Mouse (Mus musculus) cerebellum, postnatal 4 days (tissue): ENCODE measurements around the gene Defb20.
A peak's percentile ranks its signal among the peaks of the same experiment; 100 is the strongest.
"Not testable (repeated sequence)": the region's sequence is repeated elsewhere in the genome, so short reads cannot be mapped to it uniquely, and the experiment has no call there.

ENCODE experiments used
- DNase-seq, 2 experiments: peaks; one replicate each; pipeline ENCODE4 v3.0.0; 2022; ENCODE audit warnings: low spot score in 2 of 2, mixed read lengths in 1 of 2

Defb20 gene

GRCm38 (mm10) chr2:152476763-152477162 lies at the start of gene Defb20:
Defb20 (plus strand) TSS chr2:152477063.
- no peak for DNase-seq

GRCm38 (mm10) chr2:152427493-152427892 lies 49.4 kb upstream of the Defb20 start:
- DNase-seq = no peak

- not testable (repeated sequence) for DNase-seq
These were observed 48.4 kb upstream of the Defb20 start for GRCm38 (mm10) chr2:152428481-152428880.

- DNase-seq = no peak
These were observed 40.4 kb upstream of the Defb20 start for GRCm38 (mm10) chr2:152436405-152436901.

- peak; percentile 82 to 90 for DNase-seq
These were observed 39.6 kb upstream of the Defb20 start for GRCm38 (mm10) chr2:152436983-152437860.

GRCm38 (mm10) chr2:152438963-152439362 lies 37.9 kb upstream of the Defb20 start:
- no peak for DNase-seq

GRCm38 (mm10) chr2:152439833-152440232 lies 37.0 kb upstream of the Defb20 start:
- DNase-seq = no peak

- no peak for DNase-seq
These were observed 34.5 kb upstream of the Defb20 start for GRCm38 (mm10) chr2:152442322-152442721.

GRCm38 (mm10) chr2:152443281-152443680 lies 33.6 kb upstream of the Defb20 start:
- peak in 1 of 2 experiments; percentile 65 for DNase-seq

GRCm38 (mm10) chr2:152446642-152447041 lies 30.2 kb upstream of the Defb20 start:
- no peak for DNase-seq

- DNase-seq = no peak
These were observed 29.4 kb upstream of the Defb20 start for GRCm38 (mm10) chr2:152447461-152447860.

- peak; percentile 63 to 80 for DNase-seq
These were observed 26.6 kb upstream of the Defb20 start for GRCm38 (mm10) chr2:152450241-152450640.

GRCm38 (mm10) chr2:152452101-152452781 lies 24.6 kb upstream of the Defb20 start:
- no peak for DNase-seq

- no peak for DNase-seq
These were observed 17.6 kb upstream of the Defb20 start for GRCm38 (mm10) chr2:152459241-152459640.

GRCm38 (mm10) chr2:152464570-152465150 lies 12.2 kb upstream of the Defb20 start, which contains the start of gene Defb23:
Defb23 (minus strand) TSS chr2:152464620.
- no peak for DNase-seq

- peak; percentile 30 to 42 for DNase-seq
These were observed 5.9 kb upstream of the Defb20 start for GRCm38 (mm10) chr2:152470973-152471372.

GRCm38 (mm10) chr2:152472434-152472833 lies 4.4 kb upstream of the Defb20 start:
- DNase-seq = no peak

- DNase-seq = no peak
These were observed 4.0 kb downstream of the Defb20 start for GRCm38 (mm10) chr2:152480881-152481280.

- DNase-seq = no peak
These were observed 4.9 kb downstream of the Defb20 start for GRCm38 (mm10) chr2:152481726-152482125.

GRCm38 (mm10) chr2:152487024-152487423 lies 10.2 kb downstream of the Defb20 start:
- no peak for DNase-seq

GRCm38 (mm10) chr2:152490038-152490437 lies 13.2 kb downstream of the Defb20 start, which contains the start of gene Defb22:
Defb22 (minus strand) TSS chr2:152490138.
- no peak for DNase-seq

GRCm38 (mm10) chr2:152493151-152493550 lies 16.3 kb downstream of the Defb20 start:
- DNase-seq = no peak
